Comparison of ENCODE assay signal across 21 mouse cellular contexts in genomic region chr13:49788563-49789393, GRCm38 (mm10). TPM values are rescaled to one million over a fixed set of nuclear protein-coding genes. Genes with fewer than 3 reads are reported as not detected.
DNase-seq lines count a peak whose midpoint lies in the region; ATAC-seq lines count a peak whose summit lies in the region.
"Had no signal": no experiment of that assay in that cellular context is flagged by ENCODE, and none has a peak within 500 bp of the region (broad histone marks: within the 10 kb centered on the region; RNA-seq: fewer than 3 reads in every experiment).

No protein-coding gene starts in this region.

- H3K4me1 ChIP-seq in kidney, embryonic 15.5 days: peaks cover 6% of the 10 kb centered on the region; the same call in 1 of the 2 replicates
- no peaks in the 10 kb centered on the region for H3K4me1 ChIP-seq in hindbrain, embryonic 14.5 days (replicated peaks; ENCODE audit: control insufficient read depth, insufficient read depth, low read length)
- H3K4me1 ChIP-seq: embryonic facial prominence, embryonic 13.5 days; neural tube, embryonic 15.5 days had no signal

- H3K27ac ChIP-seq in kidney, embryonic 15.5 days: peak overlapping the region; percentile 15; the same call in 1 of the 2 replicates
- no peak overlapping the region for H3K27ac ChIP-seq in hindbrain, embryonic 14.5 days
- H3K27ac ChIP-seq: embryonic facial prominence, embryonic 13.5 days; limb, embryonic 10.5 days; neural tube, embryonic 15.5 days had no signal

- intact Hi-C loops in heart, postnatal 10 days (cut with DNase I): no loop called here

- DNase-seq in kidney, postnatal 4 days: no peak
- DNase-seq in heart, adult 9 months (ENCODE audit: low spot score in 2 of 2): peak; percentile 5 to 13
- DNase-seq in heart, postnatal 10 days: peak; percentile 15 to 20
- no peak for DNase-seq in hindbrain, embryonic 14.5 days (ENCODE audit: low spot score)
- no peak for DNase-seq in frontal cortex, adult 2 months (ENCODE audit: extremely low spot score in 1 of 2, low spot score in 1 of 2)
- DNase-seq: cerebellum, adult 8-10 months; gastrocnemius, postnatal 14 days; layer of hippocampus, postnatal 36 days; retina, postnatal 1 day had no signal

- no peaks in the 10 kb centered on the region for H3K27me3 ChIP-seq in kidney, embryonic 15.5 days
- no peaks in the 10 kb centered on the region for H3K27me3 ChIP-seq in hindbrain, embryonic 14.5 days (ENCODE audit: control insufficient read depth, insufficient read depth, low read length)
- H3K27me3 ChIP-seq: embryonic facial prominence, embryonic 13.5 days; neural tube, embryonic 15.5 days had no signal

- 28% methylated on average over 5 of the region's 5 CpGs for WGBS in kidney, embryonic 15.5 days
- 74% methylated on average over 5 of the region's 5 CpGs for WGBS in hindbrain, embryonic 14.5 days

- no peak for ATAC-seq in kidney, embryonic 15.5 days (replicated peaks; ENCODE audit: low FRiP score)
- ATAC-seq in common myeloid progenitor, adult 5-6 weeks (replicated peaks; ENCODE audit: low read depth, poor library complexity, severe bottlenecking): 0 out of 2 replicates have a peak, but pooled peaks have one; percentile 3
- ATAC-seq in hindbrain, embryonic 14.5 days (ENCODE audit: low FRiP score): no peak
- no peak for ATAC-seq in activated CD4-positive, CD25-positive, alpha-beta regulatory T cell, adult 4 months
- ATAC-seq: lung, postnatal 0 days had no signal

- no peak overlapping the region for H3K4me3 ChIP-seq in kidney, embryonic 15.5 days (replicated peaks)
- no peak overlapping the region for H3K4me3 ChIP-seq in hindbrain, embryonic 14.5 days (replicated peaks; ENCODE audit: low read length)
- H3K4me3 ChIP-seq: embryonic facial prominence, embryonic 13.5 days; limb, embryonic 10.5 days; neural tube, embryonic 15.5 days had no signal

- no peak overlapping the region for H3K4me2 ChIP-seq in kidney, embryonic 15.5 days
- no peak overlapping the region for H3K4me2 ChIP-seq in hindbrain, embryonic 14.5 days (replicated peaks)
- H3K4me2 ChIP-seq: embryonic facial prominence, embryonic 13.5 days; neural tube, embryonic 15.5 days had no signal

- no peak overlapping the region for H3K9ac ChIP-seq in kidney, embryonic 15.5 days
- H3K9ac ChIP-seq in hindbrain, embryonic 14.5 days: no peak overlapping the region
- H3K9ac ChIP-seq: embryonic facial prominence, embryonic 13.5 days; neural tube, embryonic 15.5 days had no signal

- H3K9me3 ChIP-seq in kidney, embryonic 15.5 days (replicated peaks): no peaks in the 10 kb centered on the region
- no peaks in the 10 kb centered on the region for H3K9me3 ChIP-seq in hindbrain, embryonic 14.5 days (ENCODE audit: control insufficient read depth, low read length)
- H3K9me3 ChIP-seq: embryonic facial prominence, embryonic 13.5 days; limb, embryonic 10.5 days; neural tube, embryonic 15.5 days had no signal

- no peaks in the 10 kb centered on the region for H3K36me3 ChIP-seq in kidney, embryonic 15.5 days
- no peaks in the 10 kb centered on the region for H3K36me3 ChIP-seq in hindbrain, embryonic 14.5 days (replicated peaks; ENCODE audit: control insufficient read depth, insufficient read depth)
- H3K36me3 ChIP-seq: embryonic facial prominence, embryonic 13.5 days; limb, embryonic 10.5 days; neural tube, embryonic 15.5 days had no signal

RNA-seq across cellular contexts. Expression of gene Gm30302, which starts 10.0 kb away (rescaled TPM):
- not detected in 2 replicates for polyA plus RNA-seq in kidney, embryonic 15.5 days (2015; fragmentation: Nextera tagmentation; extraction: Ambion mirVana)
- total RNA-seq in common myeloid progenitor, adult 5-6 weeks (2017): not detected in 2 replicates
- total RNA-seq in heart, postnatal 10 days (2021): under 1 TPM; 0.43 to 0.89 TPM
- 0.15 TPM in 1 of 2 replicates, not detected in the other for polyA plus RNA-seq in hindbrain, embryonic 14.5 days (2014; fragmentation: Nextera tagmentation; extraction: Ambion mirVana)
- polyA plus RNA-seq in activated CD4-positive, CD25-positive, alpha-beta regulatory T cell, adult 4 months (2017; shearing (Covaris generic)): not detected
- polyA plus RNA-seq in frontal cortex, adult 2 months (2012; rRNA removed): not detected in 2 replicates
- total RNA-seq: adrenal gland, adult 18-20 months; ES-E14; gastrocnemius, postnatal 14 days; hematopoietic stem cell, adult 5-6 weeks; layer of hippocampus, postnatal 36 days had no signal
- polyA plus RNA-seq: embryonic facial prominence, embryonic 13.5 days; large intestine, adult 2 months; limb, embryonic 10.5 days; lung, postnatal 0 days; neural tube, embryonic 15.5 days; small intestine, adult 2 months had no signal

Comparison
In these comparisons a context has a peak if more than half of its experiments do, and no peak if none do; other contexts are left out.
1. DNase-seq: peak in heart, adult 9 months (2 of 2) and heart, postnatal 10 days (2 of 2); none in kidney, postnatal 4 days (0 of 2), hindbrain, embryonic 14.5 days (single experiment) and frontal cortex, adult 2 months (0 of 2).